Mouse (Mus musculus): ENCODE results near the gene Hs3st2. TPM values are rescaled to one million over a fixed set of nuclear protein-coding genes. Genes with fewer than 3 reads are reported as not detected.

Gene Hs3st2
- polyA plus RNA-seq, 1 experiment from 2014 or later = 0.25 TPM

DNA sequence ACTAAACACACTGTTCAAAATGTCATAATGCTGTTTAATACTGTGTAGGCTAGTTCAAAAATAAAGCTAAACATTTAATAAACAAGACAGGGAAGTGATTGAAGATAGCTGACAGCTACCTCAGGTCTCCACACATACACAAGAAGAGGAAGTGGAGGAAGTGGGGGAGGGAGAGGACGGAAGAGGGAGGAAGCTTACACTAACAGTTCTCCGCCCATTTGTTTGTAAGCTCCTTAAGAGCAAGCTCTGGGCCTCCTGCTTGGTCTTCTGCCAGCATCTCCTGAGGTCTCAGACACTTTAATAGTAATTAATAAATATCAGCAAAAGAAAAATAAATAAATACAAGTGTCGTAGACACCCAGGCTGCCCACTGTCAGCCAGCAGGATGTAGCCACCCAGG is 77.8 kb downstream of the Hs3st2 start:
- DNase-seq (ENCODE audit: low spot score) = no peak
- 77% methylated on average over 3 of the region's 3 CpGs for WGBS
- Histone ChIP-seq H3K27me3 (ENCODE audit: low read depth, poor library complexity, severe bottlenecking) (no peaks in the 10 kb centered on the region), H3K36me3 (no peaks in the 10 kb centered on the region), H3K9me3 (replicated peaks) (no peaks in the 10 kb centered on the region), H3K4me1 (no peaks in the 10 kb centered on the region), H3K27ac (replicated peaks) (no peak overlapping the region), H3K4me3 (no peak overlapping the region)

GRCm38 (mm10) chr7:121478302-121478701 is 86.6 kb downstream of the Hs3st2 start:
- no peaks in the 10 kb centered on the region for H3K4me1 ChIP-seq
- DNase-seq (ENCODE audit: low spot score) = no peak
- no peaks in the 10 kb centered on the region for H3K27me3 ChIP-seq (ENCODE audit: low read depth, poor library complexity, severe bottlenecking)
- no peak overlapping the region for H3K4me3 ChIP-seq
- no peaks in the 10 kb centered on the region for H3K9me3 ChIP-seq (replicated peaks)
- WGBS = 87% methylated on average over 8 of the region's 8 CpGs
- H3K36me3 ChIP-seq = no peaks in the 10 kb centered on the region
- no peak overlapping the region for H3K27ac ChIP-seq (replicated peaks)

DNA sequence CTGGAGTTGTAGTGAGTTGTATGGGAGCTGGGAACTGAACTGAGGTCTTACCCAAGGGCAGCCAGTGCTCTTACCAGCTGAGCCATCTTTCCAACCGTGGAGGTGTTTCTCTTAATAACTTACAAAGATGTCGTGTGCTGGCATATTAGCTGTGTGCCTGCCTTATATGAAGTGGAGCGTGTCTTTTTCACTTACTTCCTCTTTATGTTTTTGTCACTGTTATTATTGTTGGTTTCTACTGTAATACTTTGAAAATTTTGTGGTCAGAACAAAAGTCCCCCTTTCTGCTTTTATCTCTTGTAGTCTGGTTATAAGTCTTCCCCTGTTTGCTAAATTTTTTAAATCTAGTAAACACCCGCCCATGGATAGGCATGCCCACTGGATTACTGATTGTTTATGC is 88.4 kb downstream of the Hs3st2 start:
- Histone ChIP-seq H3K27me3 (ENCODE audit: low read depth, poor library complexity, severe bottlenecking) (no peaks in the 10 kb centered on the region), H3K36me3 (no peaks in the 10 kb centered on the region), H3K4me1 (no peaks in the 10 kb centered on the region), H3K4me3 (no peak overlapping the region), H3K9me3 (replicated peaks) (no peaks in the 10 kb centered on the region), H3K27ac (replicated peaks) (no peak overlapping the region)
- 89% methylated on average over 4 of the region's 4 CpGs for WGBS
- DNase-seq (ENCODE audit: low spot score) = no peak

GRCm38 (mm10) chr7:121484590-121484989 is 92.9 kb downstream of the Hs3st2 start:
- no peaks in the 10 kb centered on the region for H3K4me1 ChIP-seq
- DNase-seq (ENCODE audit: low spot score) = no peak

GRCm38 (mm10) chr7:121485266-121485665 is 93.6 kb downstream of the Hs3st2 start:
- peak; percentile 15 for DNase-seq (ENCODE audit: low spot score)
- H3K4me3 ChIP-seq = no peak overlapping the region
- no peak overlapping the region for H3K27ac ChIP-seq (replicated peaks)
- H3K36me3 ChIP-seq = no peaks in the 10 kb centered on the region
- no peaks in the 10 kb centered on the region for H3K9me3 ChIP-seq (replicated peaks)
- no peaks in the 10 kb centered on the region for H3K4me1 ChIP-seq
- H3K27me3 ChIP-seq (ENCODE audit: low read depth, poor library complexity, severe bottlenecking) = no peaks in the 10 kb centered on the region
- 79% methylated on average over 2 of the region's 2 CpGs for WGBS

More at GRCm38 (mm10) chr7:121484590-121484989, 92.9 kb downstream of the Hs3st2 start:
- H3K27ac ChIP-seq (replicated peaks) = no peak overlapping the region
- no peaks in the 10 kb centered on the region for H3K36me3 ChIP-seq
- H3K27me3 ChIP-seq (ENCODE audit: low read depth, poor library complexity, severe bottlenecking) = no peaks in the 10 kb centered on the region
- 88% methylated on average over 4 of the region's 4 CpGs for WGBS
- H3K9me3 ChIP-seq (replicated peaks) = no peaks in the 10 kb centered on the region
- H3K4me3 ChIP-seq = no peak overlapping the region

DNA sequence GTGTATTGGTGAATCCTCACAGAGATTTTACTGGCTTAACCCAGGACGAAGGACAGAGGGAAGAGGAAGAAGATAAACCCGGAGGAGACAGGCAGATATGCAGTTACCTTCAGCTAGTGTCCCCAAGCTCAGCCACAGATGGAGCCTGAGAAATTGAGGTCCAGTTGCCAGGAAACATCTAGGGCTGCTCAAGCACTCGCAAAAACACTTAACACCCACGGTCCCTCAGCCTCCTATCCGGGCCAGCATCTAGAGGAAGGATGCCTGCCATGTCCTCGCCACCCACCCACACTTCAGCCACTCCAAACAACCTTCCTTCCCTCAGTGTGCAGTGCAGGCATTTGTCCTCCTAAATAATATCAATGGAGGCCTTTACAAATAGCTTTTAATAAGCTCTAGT is 95.6 kb downstream of the Hs3st2 start:
- H3K9me3 ChIP-seq (replicated peaks) = no peaks in the 10 kb centered on the region
- no peaks in the 10 kb centered on the region for H3K36me3 ChIP-seq
- H3K27ac ChIP-seq (replicated peaks) = no peak overlapping the region
- DNase-seq (ENCODE audit: low spot score) = no peak
- WGBS = 70% methylated on average over 6 of the region's 6 CpGs
- H3K4me3 ChIP-seq = no peak overlapping the region
- no peaks in the 10 kb centered on the region for H3K4me1 ChIP-seq
- H3K27me3 ChIP-seq (ENCODE audit: low read depth, poor library complexity, severe bottlenecking) = no peaks in the 10 kb centered on the region

DNA sequence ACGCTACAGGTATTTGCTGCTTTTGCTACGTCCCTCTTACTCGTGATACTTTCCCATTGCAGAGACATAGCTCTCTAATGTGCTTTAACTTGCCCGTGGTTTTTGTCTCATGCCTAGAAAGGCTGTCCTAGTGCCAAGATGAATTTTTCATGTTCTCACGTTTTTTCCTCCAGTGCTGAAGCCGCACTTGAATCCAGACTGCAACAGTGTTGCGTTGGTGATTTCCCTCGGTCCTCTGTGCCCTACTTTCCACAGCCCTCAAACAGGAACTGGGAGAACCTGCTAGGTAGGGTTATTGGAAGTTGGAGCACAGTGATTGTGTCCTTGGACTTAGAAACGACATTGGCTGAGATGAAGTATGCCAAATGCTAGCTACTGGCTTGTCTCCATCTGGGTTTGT is 97.7 kb downstream of the Hs3st2 start:
- 87% methylated on average over 9 of the region's 9 CpGs for WGBS
- no peak for DNase-seq (ENCODE audit: low spot score)

DNA sequence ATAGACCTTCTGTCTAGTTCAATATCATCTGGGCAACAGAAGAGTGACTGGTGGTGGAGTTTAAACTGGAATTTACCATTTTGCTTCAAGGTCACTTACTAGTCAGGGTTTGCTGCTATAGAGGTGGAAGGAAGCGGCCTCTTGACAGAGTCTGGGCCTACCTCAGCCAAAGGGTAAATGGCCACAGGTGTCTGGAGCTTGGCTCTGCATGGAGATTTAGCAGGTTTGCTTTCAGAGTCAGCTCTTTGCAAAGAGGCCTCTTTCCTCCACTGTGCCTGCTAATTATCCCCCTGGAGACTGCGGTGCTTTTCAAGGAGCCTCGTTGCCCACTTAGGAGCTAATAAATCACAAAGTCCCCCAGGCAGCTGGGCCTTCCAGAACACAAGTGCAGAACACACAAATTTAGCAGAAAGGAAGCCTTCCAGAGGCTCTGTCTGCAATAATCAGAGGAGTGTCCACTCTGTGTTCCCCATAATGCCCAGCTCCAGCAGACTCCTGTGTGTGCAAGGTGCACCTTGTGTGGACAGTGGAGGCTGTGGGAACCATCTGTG is 99.9 kb downstream of the Hs3st2 start:
- no peaks in the 10 kb centered on the region for H3K9me3 ChIP-seq (replicated peaks)
- no peak overlapping the region for H3K27ac ChIP-seq (replicated peaks)
- 63% methylated on average over 3 of the region's 3 CpGs for WGBS
- no peaks in the 10 kb centered on the region for H3K4me1 ChIP-seq
- no peaks in the 10 kb centered on the region for H3K36me3 ChIP-seq
- no peak overlapping the region for H3K4me3 ChIP-seq
- no peaks in the 10 kb centered on the region for H3K27me3 ChIP-seq (ENCODE audit: low read depth, poor library complexity, severe bottlenecking)
- DNase-seq (ENCODE audit: low spot score) = no peak

More for the DNA sequence above, 97.7 kb downstream of the Hs3st2 start:
- Histone ChIP-seq H3K9me3 (replicated peaks) (no peaks in the 10 kb centered on the region), H3K27me3 (ENCODE audit: low read depth, poor library complexity, severe bottlenecking) (no peaks in the 10 kb centered on the region), H3K4me1 (no peaks in the 10 kb centered on the region), H3K27ac (replicated peaks) (no peak overlapping the region), H3K4me3 (no peak overlapping the region), H3K36me3 (no peaks in the 10 kb centered on the region)

- Histone ChIP-seq H3K27me3 (ENCODE audit: low read depth, poor library complexity, severe bottlenecking) (no peaks in the 10 kb centered on the region), H3K4me3 (no peak overlapping the region), H3K27ac (replicated peaks) (no peak overlapping the region), H3K36me3 (no peaks in the 10 kb centered on the region), H3K4me1 (peaks cover 3% of the 10 kb centered on the region; the same call in 1 of the 2 replicates), H3K9me3 (replicated peaks) (no peaks in the 10 kb centered on the region)
- DNase-seq (ENCODE audit: low spot score) = no peak
- 94% methylated on average over 17 of the region's 17 CpGs for WGBS
Measured at GRCm38 (mm10) chr7:121500516-121500915, 108.9 kb downstream of the Hs3st2 start.

- Histone ChIP-seq H3K27ac (replicated peaks) (no peak overlapping the region), H3K36me3 (no peaks in the 10 kb centered on the region), H3K4me1 (peaks cover 3% of the 10 kb centered on the region; the same call in 1 of the 2 replicates), H3K9me3 (replicated peaks) (no peaks in the 10 kb centered on the region), H3K4me3 (no peak overlapping the region), H3K27me3 (ENCODE audit: low read depth, poor library complexity, severe bottlenecking) (no peaks in the 10 kb centered on the region)
- WGBS = 85% methylated on average over 10 of the region's 10 CpGs
- DNase-seq (ENCODE audit: low spot score) = no peak
Measured at GRCm38 (mm10) chr7:121501666-121502065, 110.0 kb downstream of the Hs3st2 start.

- 78% methylated on average over 3 of the region's 3 CpGs for WGBS
- no peak for DNase-seq (ENCODE audit: low spot score)
- no peak overlapping the region for H3K4me3 ChIP-seq
- no peaks in the 10 kb centered on the region for H3K36me3 ChIP-seq
- no peak overlapping the region for H3K27ac ChIP-seq (replicated peaks)
- no peaks in the 10 kb centered on the region for H3K9me3 ChIP-seq (replicated peaks)
- no peaks in the 10 kb centered on the region for H3K4me1 ChIP-seq
- H3K27me3 ChIP-seq (ENCODE audit: low read depth, poor library complexity, severe bottlenecking) = no peaks in the 10 kb centered on the region
Measured at GRCm38 (mm10) chr7:121516727-121517126, 125.1 kb downstream of the Hs3st2 start.

DNA sequence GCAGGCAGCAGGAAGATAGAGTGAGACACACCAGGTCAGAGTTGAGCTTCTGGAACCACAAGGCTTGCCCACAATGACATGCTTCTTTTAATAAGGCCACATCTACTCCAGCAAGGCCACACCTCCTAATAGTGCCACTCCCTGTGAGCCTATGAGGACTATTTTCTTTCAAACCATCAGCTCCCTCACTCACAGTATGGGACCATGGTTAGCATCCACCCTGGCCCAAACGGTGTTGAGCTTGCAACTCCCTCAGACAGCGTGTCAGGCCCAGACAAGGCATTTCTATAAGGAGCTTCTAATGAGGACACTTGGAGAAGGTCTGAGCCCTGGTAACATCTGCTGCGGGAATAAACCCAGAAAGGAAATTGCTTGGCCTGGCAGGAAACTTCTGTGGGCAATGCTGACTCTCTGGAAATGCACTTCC is 125.5 kb downstream of the Hs3st2 start:
- Histone ChIP-seq H3K4me3 (no peak overlapping the region), H3K36me3 (no peaks in the 10 kb centered on the region), H3K9me3 (replicated peaks) (no peaks in the 10 kb centered on the region), H3K27me3 (ENCODE audit: low read depth, poor library complexity, severe bottlenecking) (no peaks in the 10 kb centered on the region), H3K4me1 (no peaks in the 10 kb centered on the region), H3K27ac (replicated peaks) (no peak overlapping the region)
- 87% methylated on average over 3 of the region's 3 CpGs for WGBS
- DNase-seq (ENCODE audit: low spot score) = no peak

DNA sequence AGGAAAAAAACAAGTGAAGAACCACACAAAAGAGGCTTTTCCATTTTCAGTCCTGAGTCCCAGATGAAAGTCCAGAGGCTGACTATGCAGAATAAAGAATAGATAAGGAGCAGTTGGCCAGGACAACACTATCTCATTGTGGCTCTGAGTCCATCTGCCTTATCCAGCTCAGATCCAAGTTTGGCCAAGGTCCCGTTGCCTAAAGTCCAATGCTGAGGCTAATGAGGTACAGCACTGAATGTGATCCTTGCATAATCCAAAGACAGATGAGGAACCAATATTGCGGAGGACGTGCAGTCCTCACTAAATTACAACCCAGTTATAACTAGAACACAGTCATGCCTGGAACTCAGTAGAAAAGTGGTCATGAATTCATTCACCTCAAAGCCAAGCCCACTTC is 130.5 kb downstream of the Hs3st2 start:
- Histone ChIP-seq H3K4me1 (no peaks in the 10 kb centered on the region), H3K27me3 (ENCODE audit: low read depth, poor library complexity, severe bottlenecking) (no peaks in the 10 kb centered on the region), H3K9me3 (replicated peaks) (no peaks in the 10 kb centered on the region), H3K36me3 (no peaks in the 10 kb centered on the region), H3K27ac (replicated peaks) (no peak overlapping the region), H3K4me3 (no peak overlapping the region)
- 96% methylated on average over 3 of the region's 3 CpGs for WGBS
- DNase-seq (ENCODE audit: low spot score) = no peak

DNA sequence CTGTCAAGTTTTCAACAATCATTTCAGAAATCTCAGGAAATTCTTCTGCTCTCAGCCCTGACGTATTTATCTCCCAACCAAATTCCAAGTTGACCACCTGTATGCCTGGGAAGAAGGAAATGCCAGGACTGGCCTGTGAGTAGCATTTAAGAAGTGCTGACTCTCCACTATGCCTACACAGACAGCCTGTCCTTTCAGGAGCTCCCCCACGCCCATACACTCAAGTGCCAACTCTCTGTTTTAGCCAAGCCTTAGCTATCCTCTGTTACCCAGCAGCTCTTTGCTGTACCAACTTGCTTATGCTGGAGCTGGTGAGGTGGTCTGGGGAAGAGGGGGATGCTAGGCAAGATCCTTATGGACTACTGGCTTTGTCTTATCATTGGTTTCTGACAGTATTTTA is 137.4 kb downstream of the Hs3st2 start:
- Histone ChIP-seq H3K9me3 (replicated peaks) (no peaks in the 10 kb centered on the region), H3K36me3 (no peaks in the 10 kb centered on the region)
- 75% methylated on average over 2 of the region's 2 CpGs for WGBS

More for the DNA sequence above, 137.4 kb downstream of the Hs3st2 start:
- no peak overlapping the region for H3K27ac ChIP-seq (replicated peaks)
- no peaks in the 10 kb centered on the region for H3K27me3 ChIP-seq (ENCODE audit: low read depth, poor library complexity, severe bottlenecking)
- 0 out of 2 replicates have a peak, but pooled peaks cover 3% of the 10 kb centered on the region for H3K4me1 ChIP-seq
- no peak for DNase-seq (ENCODE audit: low spot score)
- no peak overlapping the region for H3K4me3 ChIP-seq

Data from midbrain, embryonic 10.5 days (tissue).